Mouse (Mus musculus): ENCODE measurements around the gene Rgl1.

- TF ChIP-seq MAFK (IDR thresholded peaks at IDR 0.05; ENCODE audit: insufficient read depth, low read depth, low read length), result no peak
- TF ChIP-seq CHD2 (IDR thresholded peaks at IDR 0.05; ENCODE audit: low read depth, low read length), result no peak
- TF ChIP-seq ZC3H11A (IDR thresholded peaks at IDR 0.05; ENCODE audit: borderline replicate concordance, low read depth, low read length), result no peak
- no peak for TF ChIP-seq HCFC1 (IDR thresholded peaks at IDR 0.05; ENCODE audit: borderline replicate concordance, insufficient read depth, low read length)
- no peak for TF ChIP-seq ZNF384 (IDR thresholded peaks at IDR 0.05; ENCODE audit: low read depth, low read length)
These were observed 157.1 kb downstream of the Rgl1 start for GRCm38 (mm10) chr1:152609006-152609405.

Data from ES-E14 (cell line).